Comparison of ENCODE assay signal across 7 mouse cellular contexts in the genomic region with DNA sequence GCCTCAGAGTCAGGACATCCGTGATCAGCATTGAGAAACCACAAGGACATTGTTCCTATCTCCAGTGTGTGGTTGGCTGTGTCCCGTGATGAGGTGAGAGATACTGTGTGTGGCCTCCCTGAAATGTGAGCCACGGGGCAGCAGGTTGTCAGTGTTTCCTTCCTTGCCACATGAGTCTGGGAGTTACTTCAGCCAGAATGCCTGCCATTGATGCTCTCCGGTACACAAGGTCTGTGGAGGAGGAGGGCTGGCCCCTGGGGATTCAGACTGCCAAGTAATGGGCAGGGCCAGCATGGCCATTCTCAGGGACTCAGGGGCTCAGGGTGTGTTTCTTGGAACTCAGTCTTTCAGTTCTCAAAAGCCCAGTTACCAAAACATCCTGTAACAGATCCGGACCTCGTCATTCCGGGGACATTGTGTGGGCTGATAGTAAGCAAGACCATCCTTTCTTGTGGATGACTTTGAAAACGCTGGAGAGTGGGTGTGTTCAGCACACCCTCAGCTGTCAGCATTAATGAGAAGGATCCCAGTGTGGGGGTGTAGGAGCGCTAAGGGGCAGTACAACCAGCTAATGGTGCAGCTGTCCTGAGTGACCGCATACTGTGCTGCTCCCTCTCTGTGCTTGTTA. TPM values are rescaled to one million over a fixed set of nuclear protein-coding genes. Genes with fewer than 3 reads are reported as not detected.
A peak's percentile ranks its signal among the peaks of the same experiment; 100 is the strongest.
DNase-seq lines count a peak whose midpoint lies in the region; ATAC-seq and TF ChIP-seq lines count a peak whose summit lies in the region.

No protein-coding gene starts in this region.

- 54% methylated on average over 10 of the region's 10 CpGs for WGBS in heart, embryonic 13.5 days
- 21% methylated on average over 10 of the region's 10 CpGs for WGBS in liver, embryonic 14.5 days (ENCODE audit: insufficient replicate concordance)

- H3K9me3 ChIP-seq in heart, embryonic 13.5 days: no peaks in the 10 kb centered on the region
- H3K9me3 ChIP-seq in liver, embryonic 14.5 days (ENCODE audit: control insufficient read depth, low read length): no peaks in the 10 kb centered on the region

- H3K4me2 ChIP-seq in heart, embryonic 13.5 days: peak overlapping the region; percentile 97
- peak overlapping the region; percentile 91 for H3K4me2 ChIP-seq in liver, embryonic 14.5 days (ENCODE audit: low read depth)

- TF ChIP-seq EP300 in liver, embryonic 14.5 days (IDR thresholded peaks at IDR 0.05; ENCODE audit: low read depth): no peak

- TF ChIP-seq CTCF in liver, embryonic 14.5 days (IDR thresholded peaks at IDR 0.05; ENCODE audit: low read depth): no peak

- peak overlapping the region; percentile 6; the same call in 1 of the 2 replicates for H3K4me3 ChIP-seq in heart, embryonic 13.5 days
- H3K4me3 ChIP-seq in liver, embryonic 14.5 days (ENCODE audit: insufficient read depth in 1 of 2, low read depth in 2 of 2, low read length in 2 of 2): peak overlapping the region in 1 of 2 experiments; percentile 18; a peak in 2 of 4 replicates

- H3K36me3 ChIP-seq in heart, embryonic 13.5 days: peaks cover 29% of the 10 kb centered on the region
- no peaks in the 10 kb centered on the region; the same call in 1 of the 2 replicates for H3K36me3 ChIP-seq in liver, embryonic 14.5 days (replicated peaks; ENCODE audit: control insufficient read depth, insufficient read depth, low read depth)

- H3K9ac ChIP-seq in heart, embryonic 13.5 days: peak overlapping the region; percentile 50; the same call in 1 of the 2 replicates
- no peak overlapping the region; the same call in 1 of the 2 replicates for H3K9ac ChIP-seq in liver, embryonic 14.5 days (replicated peaks)

- peaks cover 62% of the 10 kb centered on the region for H3K4me1 ChIP-seq in heart, embryonic 13.5 days
- peaks cover 8 to 35% of the 10 kb centered on the region in 2 experiments for H3K4me1 ChIP-seq in liver, embryonic 14.5 days (replicated peaks; ENCODE audit: control insufficient read depth in 2 of 2, insufficient read depth in 2 of 2, low read length in 1 of 2)

- DNase-seq in CD4-positive helper T cell, adult 2 months (ENCODE audit: low read depth, low spot score): peak; percentile 65
- DNase-seq in MEL-GATA-1-ER (ENCODE audit: extremely low read depth, low read depth): peak; percentile 62
- peak in 1 of 3 experiments; percentile 66 for DNase-seq in liver, embryonic 14.5 days (ENCODE audit: low read depth in 3 of 3, low spot score in 3 of 3)
- no peak for DNase-seq in spleen, postnatal 10 days (ENCODE audit: low spot score in 2 of 2)
- DNase-seq in layer of hippocampus, postnatal 14 days (ENCODE audit: low spot score in 2 of 2): no peak
- no peak for DNase-seq in right cerebral cortex, postnatal 10 days (ENCODE audit: low spot score in 2 of 2)

- ATAC-seq in heart, embryonic 13.5 days (ENCODE audit: extremely low read depth, insufficient number of reproducible peaks, low FRiP score, low TSS enrichment): no peak
- no peak for ATAC-seq in liver, embryonic 14.5 days (ENCODE audit: insufficient read depth)

- H3K27me3 ChIP-seq in heart, embryonic 13.5 days (replicated peaks): no peaks in the 10 kb centered on the region
- no peaks in the 10 kb centered on the region for H3K27me3 ChIP-seq in liver, embryonic 14.5 days (ENCODE audit: control insufficient read depth, insufficient read depth, low read length)

- peak overlapping the region; percentile 42; the same call in 1 of the 2 replicates for H3K27ac ChIP-seq in heart, embryonic 13.5 days (replicated peaks)
- H3K27ac ChIP-seq in liver, embryonic 14.5 days: no peak overlapping the region

RNA-seq across cellular contexts. Expression of a gene that starts 2.4 kb away (rescaled TPM):
- 103 and 110 TPM in 2 replicates for polyA plus RNA-seq in heart, embryonic 13.5 days (2015; fragmentation: Nextera tagmentation; extraction: Ambion mirVana)
- polyA plus RNA-seq in liver, embryonic 14.5 days (2012; rRNA removed): 36.6 and 40.5 TPM in 2 replicates
- polyA plus RNA-seq in liver, embryonic 14.5 days (2014; fragmentation: Nextera tagmentation; extraction: Ambion mirVana): 64.8 and 69.1 TPM in 2 replicates
- total RNA-seq in layer of hippocampus, postnatal 14 days (2021): 10 to 100 TPM; 77.4 to 79.9 TPM

RNA-seq across cellular contexts. Expression of a gene that starts 22.0 kb away (rescaled TPM):
- 171 and 186 TPM in 2 replicates for polyA plus RNA-seq in heart, embryonic 13.5 days (2015; fragmentation: Nextera tagmentation; extraction: Ambion mirVana)
- polyA plus RNA-seq in liver, embryonic 14.5 days (2012; rRNA removed): 74.1 and 109 TPM in 2 replicates
- polyA plus RNA-seq in liver, embryonic 14.5 days (2014; fragmentation: Nextera tagmentation; extraction: Ambion mirVana): 82.5 and 87.7 TPM in 2 replicates
- total RNA-seq in layer of hippocampus, postnatal 14 days (2021): 100 to 1,000 TPM; 116 to 134 TPM

RNA-seq across cellular contexts. Expression of a gene that starts 22.1 kb away (rescaled TPM):
- polyA plus RNA-seq in heart, embryonic 13.5 days (2015; fragmentation: Nextera tagmentation; extraction: Ambion mirVana): 2.8 TPM in 1 of 2 replicates, not detected in the other
- 0.09 TPM in 1 of 2 replicates, not detected in the other for polyA plus RNA-seq in liver, embryonic 14.5 days (2012; rRNA removed)
- polyA plus RNA-seq in liver, embryonic 14.5 days (2014; fragmentation: Nextera tagmentation; extraction: Ambion mirVana): not detected in 2 replicates
- total RNA-seq in layer of hippocampus, postnatal 14 days (2021): 10 to 100 TPM; 12.6 to 19.9 TPM

RNA-seq across cellular contexts. Expression of a gene that starts 38.2 kb away (rescaled TPM):
- 78.6 and 81.9 TPM in 2 replicates for polyA plus RNA-seq in heart, embryonic 13.5 days (2015; fragmentation: Nextera tagmentation; extraction: Ambion mirVana)
- polyA plus RNA-seq in liver, embryonic 14.5 days (2012; rRNA removed): 19.3 TPM in 2 replicates
- polyA plus RNA-seq in liver, embryonic 14.5 days (2014; fragmentation: Nextera tagmentation; extraction: Ambion mirVana): 25.3 and 27.1 TPM in 2 replicates
- total RNA-seq in layer of hippocampus, postnatal 14 days (2021): 10 to 100 TPM; 63.9 to 69.0 TPM

RNA-seq across cellular contexts. Expression of a gene that starts 53.9 kb away (rescaled TPM):
- polyA plus RNA-seq in heart, embryonic 13.5 days (2015; fragmentation: Nextera tagmentation; extraction: Ambion mirVana): 1.5 and 1.6 TPM in 2 replicates
- polyA plus RNA-seq in liver, embryonic 14.5 days (2012; rRNA removed): 7.1 and 8.7 TPM in 2 replicates
- 9.2 and 11.1 TPM in 2 replicates for polyA plus RNA-seq in liver, embryonic 14.5 days (2014; fragmentation: Nextera tagmentation; extraction: Ambion mirVana)
- 1 to 10 TPM; 2.2 to 3.1 TPM for total RNA-seq in layer of hippocampus, postnatal 14 days (2021)

Comparison
In these comparisons a context has a peak if more than half of its experiments do, and no peak if none do; other contexts are left out.
1. DNase-seq: peak in CD4-positive helper T cell, adult 2 months (single experiment) and MEL-GATA-1-ER (single experiment); none in spleen, postnatal 10 days (0 of 2), layer of hippocampus, postnatal 14 days (0 of 2) and right cerebral cortex, postnatal 10 days (0 of 2).